Mouse (Mus musculus) kidney, postnatal 0 days (tissue): ENCODE measurements at regions not wholly inside any gene's neighbourhood (a gene's known extent, or its start where the extent isn't known, plus 50 kb on each side); places are given as distances from the start of the nearest gene placed in this dataset.
A peak's percentile ranks its signal among the peaks of the same experiment; 100 is the strongest.

Experiments used
- ATAC-seq: fragments of 200-750 bp; cut with Nextera tagmentation; replicated peaks from 2 replicates; pipeline ENCODE4 v1.8.0; 2017; ENCODE audit warnings: low read depth, moderate number of reproducible peaks, moderate TSS enrichment, moderate library complexity; ENCODE audit not compliant: low FRiP score
- DNase-seq: peaks from one replicate; pipeline ENCODE4 v3.0.0-alpha.2; 2016; ENCODE audit warnings: low spot score
- H3K27ac ChIP-seq: fragments of 300-500 bp; sonication (generic); 2 replicates; pipeline ENCODE4 v1.5.1; 2014; ENCODE audit warnings: mild to moderate bottlenecking
- H3K27me3 ChIP-seq: fragments of 300-500 bp; sonication (generic); 2 replicates; pipeline ENCODE4 v1.6.1; 2014; ENCODE audit warnings: low read length, mixed read lengths; ENCODE audit not compliant: insufficient read depth
- H3K36me3 ChIP-seq: fragments of 300-500 bp; sonication (generic); 2 replicates; pipeline ENCODE4 v1.6.1; 2014; ENCODE audit warnings: low read length, mixed read lengths; ENCODE audit not compliant: insufficient read depth
- H3K4me1 ChIP-seq: fragments of 300-500 bp; sonication (generic); replicated peaks from 2 replicates; pipeline ENCODE4 v1.6.1; 2014; ENCODE audit warnings: antibody characterized with exemption, low read length, mixed read lengths; ENCODE audit not compliant: insufficient read depth
- H3K4me2 ChIP-seq: fragments of 300-500 bp; sonication (generic); 2 replicates; pipeline ENCODE4 v1.6.1; 2014; ENCODE audit warnings: mild to moderate bottlenecking, low read length, moderate library complexity, mixed read lengths
- H3K4me3 ChIP-seq: fragments of 300-500 bp; sonication (generic); replicated peaks from 2 replicates; pipeline ENCODE4 v1.5.1; 2014; ENCODE audit warnings: low read depth, low read length
- H3K9ac ChIP-seq: fragments of 300-500 bp; sonication (generic); 2 replicates; pipeline ENCODE4 v1.6.1; 2014; ENCODE audit warnings: low read depth, low read length
- H3K9me3 ChIP-seq: fragments of 300-500 bp; sonication (generic); replicated peaks from 2 replicates; pipeline ENCODE4 v1.6.1; 2016; ENCODE audit warnings: low read length, inconsistent platforms, mixed read lengths
- CTCF ChIP-seq: IDR thresholded peaks from 2 replicates; pipeline ENCODE4 v1.5.1; 2016; ENCODE audit warnings: antibody characterized with exemption, low read depth, mild to moderate bottlenecking, moderate library complexity
- WGBS: fragments of 180-500 bp; shearing (Covaris S2); extraction: QIAGEN DNeasy Blood & Tissue Kit; methylation state at CpG from one replicate; pipeline ENCODE4 v1.1.7; 2014; 5-methylcytosine and 5-hydroxymethylcytosine counted together

DNA sequence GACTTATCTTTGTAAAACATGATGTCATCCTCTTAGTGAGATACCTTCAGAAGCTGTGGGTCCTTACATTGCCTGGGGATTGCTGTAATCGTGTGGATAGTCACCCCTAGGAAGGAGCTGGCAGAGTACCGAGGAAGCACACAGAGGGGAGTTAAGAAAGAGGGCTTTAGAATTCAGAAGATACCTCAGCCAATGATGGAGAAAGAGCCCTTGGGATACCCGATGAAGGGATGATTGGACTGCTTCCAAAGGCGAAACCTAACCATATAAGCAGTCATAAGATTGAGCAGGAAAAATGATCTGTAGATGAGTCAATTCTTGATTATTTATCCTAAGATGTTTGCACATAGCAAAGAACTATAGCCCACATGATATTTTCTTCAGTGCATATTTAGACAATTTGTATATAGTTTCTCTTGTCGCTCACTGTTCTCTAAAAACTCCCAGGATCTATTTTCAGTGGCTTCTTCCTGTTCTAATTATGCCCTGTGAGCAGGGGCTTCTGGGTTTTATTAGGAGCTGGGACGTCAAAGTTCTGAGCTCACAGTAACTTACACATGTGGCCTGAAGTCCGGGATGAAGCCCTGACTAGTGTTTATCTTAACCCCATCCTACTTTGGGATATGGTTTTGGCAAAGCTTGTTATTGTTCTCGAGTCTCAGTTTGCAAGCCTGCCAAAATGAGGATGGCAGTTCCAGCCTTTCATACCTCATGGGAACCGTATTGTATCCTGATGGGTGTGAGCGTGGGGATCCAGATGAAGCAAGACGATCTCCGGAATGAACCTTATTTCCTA, 134.9 kb upstream of the Ccnd2 start:
- WGBS, result 46% methylated on average over 12 of the region's 12 CpGs
- TF ChIP-seq CTCF, result no peak
- DNase-seq, result no peak
- Histone ChIP-seq H3K27me3 (no peaks in the 10 kb centered on the region), H3K9ac (no peak overlapping the region), H3K27ac (no peak overlapping the region), H3K4me1 (no peaks in the 10 kb centered on the region), H3K9me3 (no peaks in the 10 kb centered on the region), H3K36me3 (no peaks in the 10 kb centered on the region), H3K4me3 (no peak overlapping the region), H3K4me2 (no peak overlapping the region)
- ATAC-seq, result no peak

DNA sequence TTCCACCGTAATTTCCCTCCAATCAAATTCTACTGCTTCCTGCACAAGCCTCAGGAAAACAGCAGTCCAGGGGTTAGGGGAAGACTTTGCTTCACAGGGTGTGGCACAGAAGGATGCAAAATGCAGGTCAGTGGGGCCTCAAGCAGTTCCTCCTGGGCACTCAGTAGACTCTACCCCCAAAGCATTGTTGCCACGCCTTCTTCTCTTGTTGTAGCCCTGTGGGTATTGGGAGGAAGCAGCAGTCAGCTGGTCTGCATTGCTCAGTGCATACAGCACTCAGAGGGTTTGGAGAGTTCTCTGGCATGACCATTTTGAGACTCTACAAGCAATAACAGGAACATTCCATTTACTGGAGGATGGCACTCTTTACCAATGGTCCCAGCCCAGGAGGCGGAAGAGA, 137.0 kb upstream of the Ccnd2 start:
- Histone ChIP-seq H3K4me2 (no peak overlapping the region), H3K36me3 (no peaks in the 10 kb centered on the region), H3K9ac (no peak overlapping the region), H3K27me3 (no peaks in the 10 kb centered on the region), H3K4me1 (no peaks in the 10 kb centered on the region), H3K27ac (no peak overlapping the region), H3K9me3 (no peaks in the 10 kb centered on the region), H3K4me3 (no peak overlapping the region)
- WGBS, result 86% methylated on average over 3 of the region's 3 CpGs
- TF ChIP-seq CTCF, result no peak
- DNase-seq, result no peak
- ATAC-seq, result no peak

DNA sequence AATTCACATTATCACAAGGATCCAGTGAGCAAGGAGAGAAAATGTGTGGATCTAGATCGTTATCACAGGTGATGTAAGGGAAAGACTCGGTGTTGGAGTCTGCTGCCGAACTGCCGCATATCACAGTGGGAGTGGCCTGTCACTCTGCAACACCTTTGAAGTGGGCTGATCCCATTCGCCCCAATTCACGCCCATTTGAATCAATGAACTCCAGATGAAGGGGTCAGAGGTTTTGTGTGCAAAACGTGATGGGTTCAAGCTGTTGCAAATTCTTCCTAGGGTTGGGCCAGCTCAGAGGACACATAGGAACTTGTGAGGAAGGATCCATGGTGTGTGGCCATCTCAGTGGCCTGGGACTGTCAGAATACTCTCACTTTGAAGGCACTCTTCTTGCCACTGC, 139.9 kb upstream of the Ccnd2 start:
- H3K36me3 ChIP-seq, result no peaks in the 10 kb centered on the region
- H3K9me3 ChIP-seq, result no peaks in the 10 kb centered on the region
- 31% methylated on average over 7 of the region's 7 CpGs for WGBS
- H3K27ac ChIP-seq, result no peak overlapping the region
- ATAC-seq, result no peak
- no peak for TF ChIP-seq CTCF
- H3K9ac ChIP-seq, result no peak overlapping the region
- no peak overlapping the region for H3K4me3 ChIP-seq
- no peaks in the 10 kb centered on the region for H3K27me3 ChIP-seq
- no peak overlapping the region for H3K4me2 ChIP-seq
- no peak for DNase-seq
- H3K4me1 ChIP-seq, result no peaks in the 10 kb centered on the region

DNA sequence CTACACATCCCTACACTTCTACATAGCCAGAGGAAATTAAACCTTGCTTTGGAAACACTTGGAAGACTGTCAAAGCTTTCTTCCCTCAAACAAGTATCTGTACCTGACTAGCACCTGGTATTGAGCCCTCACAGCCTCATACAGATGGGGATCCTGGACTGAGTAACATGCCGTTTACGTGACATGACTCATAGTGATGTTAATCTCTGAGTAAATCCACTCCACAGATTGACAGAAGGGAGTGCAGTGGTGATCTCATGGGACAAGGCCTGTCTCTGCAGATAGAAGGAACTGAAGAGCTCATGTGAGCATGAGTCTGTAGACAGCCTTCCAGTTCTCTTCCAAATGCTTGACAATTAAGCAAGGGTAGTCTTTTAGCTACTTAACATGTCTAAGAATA, 141.8 kb upstream of the Ccnd2 start:
- no peak overlapping the region for H3K4me3 ChIP-seq
- H3K27ac ChIP-seq, result no peak overlapping the region
- no peak overlapping the region for H3K9ac ChIP-seq
- no peaks in the 10 kb centered on the region for H3K9me3 ChIP-seq
- TF ChIP-seq CTCF, result no peak
- no peaks in the 10 kb centered on the region for H3K27me3 ChIP-seq
- 86% methylated on average over 2 of the region's 2 CpGs for WGBS
- no peak overlapping the region for H3K4me2 ChIP-seq
- no peak for ATAC-seq
- no peaks in the 10 kb centered on the region for H3K4me1 ChIP-seq
- DNase-seq, result no peak
- H3K36me3 ChIP-seq, result no peaks in the 10 kb centered on the region

GRCm38 (mm10) chr6:127298105-127298504, 146.1 kb upstream of the Ccnd2 start:
- 54% methylated on average over 7 of the region's 7 CpGs for WGBS
- no peaks in the 10 kb centered on the region for H3K36me3 ChIP-seq
- no peak for ATAC-seq
- no peaks in the 10 kb centered on the region for H3K27me3 ChIP-seq
- no peak overlapping the region for H3K4me3 ChIP-seq
- no peak for DNase-seq
- no peak overlapping the region for H3K4me2 ChIP-seq
- no peaks in the 10 kb centered on the region for H3K9me3 ChIP-seq
- no peak for TF ChIP-seq CTCF
- H3K9ac ChIP-seq, result no peak overlapping the region
- no peaks in the 10 kb centered on the region for H3K4me1 ChIP-seq
- H3K27ac ChIP-seq, result no peak overlapping the region

DNA sequence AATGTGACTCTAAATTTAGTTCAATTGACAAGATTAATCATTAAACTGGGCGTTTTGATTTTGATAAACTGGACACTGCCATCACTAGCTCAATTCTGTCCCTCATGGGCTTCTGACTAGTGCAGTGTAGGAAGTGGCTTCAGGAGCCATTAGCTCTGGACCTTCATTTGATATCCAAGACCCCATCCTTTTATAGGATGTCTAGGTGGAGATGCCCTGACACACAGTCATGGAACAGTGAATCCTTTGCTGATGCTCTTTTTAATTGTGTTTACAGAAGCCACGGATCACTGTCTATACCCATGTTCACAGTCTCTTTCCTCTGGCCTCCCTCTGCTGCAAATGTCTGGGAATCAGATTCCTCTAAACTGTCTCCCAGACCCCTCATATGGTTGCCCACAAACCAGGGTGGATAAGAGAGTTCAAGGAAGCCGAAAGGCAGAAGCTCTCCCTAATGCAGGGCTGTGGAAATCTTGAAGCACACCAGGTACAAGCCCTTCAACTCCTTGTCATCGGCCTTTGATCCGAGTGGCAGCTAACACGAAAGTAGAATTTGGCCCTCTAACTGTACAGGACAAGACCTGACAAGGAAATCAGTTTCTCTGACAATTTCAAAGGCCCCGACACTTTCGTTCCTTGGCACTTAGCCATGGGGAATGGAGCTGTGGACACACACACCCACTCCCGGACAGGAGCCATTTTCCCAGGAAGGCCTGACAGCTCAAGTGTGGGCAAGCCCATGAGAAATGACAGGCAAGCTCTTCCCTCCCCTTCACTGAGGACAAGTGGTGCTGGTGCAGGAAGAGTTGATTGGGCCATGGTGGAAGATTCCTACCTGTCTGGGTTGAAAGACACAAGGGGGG, 135.2 kb upstream of the Parp11 start:
- 62% methylated on average over 9 of the region's 9 CpGs for WGBS
- Histone ChIP-seq H3K4me2 (no peak overlapping the region), H3K9ac (no peak overlapping the region), H3K4me1 (no peaks in the 10 kb centered on the region), H3K4me3 (no peak overlapping the region), H3K27ac (0 out of 2 replicates have a peak overlapping the region, but pooled peaks have one; percentile 19), H3K9me3 (no peaks in the 10 kb centered on the region), H3K36me3 (no peaks in the 10 kb centered on the region), H3K27me3 (no peaks in the 10 kb centered on the region)
- ATAC-seq (no peak), DNase-seq (peak; percentile 37)
- no peak for TF ChIP-seq CTCF
